Mouse (Mus musculus) MEL (cell line): Measurements from ENCODE around the gene Sgk2. TPM values are rescaled to one million over a fixed set of nuclear protein-coding genes. Genes with fewer than 3 reads are reported as not detected.

Experiments used
- DNase-seq: peaks from one replicate; pipeline ENCODE4 v3.0.0; 2011; ENCODE audit warnings: low read depth, low spot score
- H3K27ac ChIP-seq: 2 replicates; pipeline ENCODE4 v1.5.1; 2012; ENCODE audit warnings: low read depth, mild to moderate bottlenecking, control low read depth, low read length, moderate library complexity; ENCODE audit not compliant: control insufficient read depth
- H3K27me3 ChIP-seq, 2 experiments: fragments of 150-350 bp in 1 of 2; sonication (generic) in 1 of 2; 2 replicates each; pipeline ENCODE4 v1.6.1; 2012; ENCODE audit warnings: low read length in 2 of 2, mild to moderate bottlenecking in 2 of 2, improper control_type of control experiment in 1 of 2, moderate library complexity in 1 of 2; ENCODE audit not compliant: insufficient read depth in 2 of 2, control insufficient read depth in 1 of 2
- H3K36me3 ChIP-seq, 2 experiments: 2 replicates each; pipeline ENCODE4 v1.6.1; 2012 to 2014; ENCODE audit warnings: low read length in 2 of 2, improper control_type of control experiment in 1 of 2, inconsistent platforms in 1 of 2, mild to moderate bottlenecking in 1 of 2; ENCODE audit not compliant: insufficient read depth in 2 of 2, control insufficient read depth in 1 of 2
- H3K4me1 ChIP-seq, 2 experiments: fragments of 150-350 bp in 1 of 2; sonication (generic) in 1 of 2; 2 replicates each; pipeline ENCODE4 v1.6.1; 2012; ENCODE audit warnings: low read length in 2 of 2, improper control_type of control experiment in 1 of 2, mild to moderate bottlenecking in 1 of 2; ENCODE audit not compliant: insufficient read depth in 2 of 2, control insufficient read depth in 1 of 2
- H3K4me3 ChIP-seq, 2 experiments: fragments of 150-350 bp in 1 of 2; sonication (generic) in 1 of 2; 2 replicates each; pipeline ENCODE4 v1.5.1; 2012; ENCODE audit warnings: low read depth in 2 of 2, low read length in 2 of 2, mild to moderate bottlenecking in 2 of 2, moderate library complexity in 2 of 2, control low read depth in 1 of 2, improper control_type of control experiment in 1 of 2; ENCODE audit not compliant: control insufficient read depth in 1 of 2, insufficient read depth in 1 of 2
- H3K79me2 ChIP-seq: 2 replicates; pipeline ENCODE4 v1.6.1; 2012; ENCODE audit warnings: mild to moderate bottlenecking, low read length, moderate library complexity; ENCODE audit not compliant: control insufficient read depth, poor library complexity, insufficient read depth
- H3K9ac ChIP-seq: 2 replicates; pipeline ENCODE4 v1.6.1; 2012; ENCODE audit warnings: low read depth, mild to moderate bottlenecking, control low read depth, low read length, moderate library complexity; ENCODE audit not compliant: control insufficient read depth, poor library complexity, severe bottlenecking
- H3K9me3 ChIP-seq: fragments of 150-350 bp; sonication (generic); replicated peaks from 2 replicates; pipeline ENCODE4 v1.6.1; 2012; ENCODE audit warnings: mild to moderate bottlenecking, low read length, improper control_type of control experiment, moderate library complexity; ENCODE audit not compliant: insufficient read depth
- BHLHE40 ChIP-seq: IDR thresholded peaks from 2 replicates; pipeline ENCODE4 v1.6.1; 2012; ENCODE audit warnings: low read depth, mild to moderate bottlenecking, inconsistent platforms, low read length, improper control_type of control experiment, borderline replicate concordance
- CHD1 ChIP-seq: IDR thresholded peaks from 2 replicates; pipeline ENCODE4 v1.6.1; 2012; ENCODE audit warnings: low read depth, mild to moderate bottlenecking, inconsistent platforms, low read length, improper control_type of control experiment
- CHD2 ChIP-seq: IDR thresholded peaks from 2 replicates; pipeline ENCODE4 v1.6.1; 2011; ENCODE audit warnings: low read length, improper control_type of control experiment
- CTCF ChIP-seq, 3 experiments: IDR thresholded peaks in 2 of 3; conservative IDR thresholded peaks in 1 of 3; 2 replicates each; pipeline ENCODE4 v1.5.1; 2011 to 2012; ENCODE audit warnings: low read length in 3 of 3, low read depth in 2 of 3, mild to moderate bottlenecking in 2 of 3, improper control_type of control experiment in 1 of 3, inconsistent platforms in 1 of 3, mixed read lengths in 1 of 3, moderate library complexity in 1 of 3; ENCODE audit not compliant: control insufficient read depth in 1 of 3, insufficient read depth in 1 of 3, poor library complexity in 1 of 3, severe bottlenecking in 1 of 3
- EP300 ChIP-seq, 2 experiments: IDR thresholded peaks; 2 replicates each; pipeline ENCODE4 v1.6.1; 2011; ENCODE audit warnings: improper control_type of control experiment in 2 of 2, low read length in 2 of 2, low read depth in 1 of 2, mild to moderate bottlenecking in 1 of 2
- GABPA ChIP-seq: IDR thresholded peaks from 2 replicates; pipeline ENCODE4 v1.6.1; 2012; ENCODE audit warnings: low read depth, mild to moderate bottlenecking, inconsistent platforms, low read length, improper control_type of control experiment, moderate library complexity
- HCFC1 ChIP-seq: IDR thresholded peaks from 2 replicates; pipeline ENCODE4 v1.6.1; 2012; ENCODE audit warnings: low read depth, mild to moderate bottlenecking, inconsistent platforms, low read length, improper control_type of control experiment, moderate library complexity
- JUND ChIP-seq: IDR thresholded peaks from 2 replicates; pipeline ENCODE4 v1.6.1; 2011; ENCODE audit warnings: low read depth, mild to moderate bottlenecking, improper control_type of control experiment, low read length
- KAT2A ChIP-seq: conservative IDR thresholded peaks from 2 replicates; pipeline ENCODE4 v1.6.1; 2012; ENCODE audit warnings: low read depth, low read length, improper control_type of control experiment, inconsistent platforms
- MAFK ChIP-seq: IDR thresholded peaks from 2 replicates; pipeline ENCODE4 v1.6.1; 2011; ENCODE audit warnings: low read depth, mild to moderate bottlenecking, low read length, improper control_type of control experiment, borderline replicate concordance
- MYC ChIP-seq: IDR thresholded peaks from 2 replicates; pipeline ENCODE4 v1.6.1; 2011; ENCODE audit warnings: low read depth, mild to moderate bottlenecking, low read length, improper control_type of control experiment, moderate library complexity
- NRF1 ChIP-seq: IDR thresholded peaks from 2 replicates; pipeline ENCODE4 v1.6.1; 2014; ENCODE audit warnings: low read depth, mild to moderate bottlenecking, inconsistent platforms, low read length, improper control_type of control experiment, moderate library complexity; ENCODE audit not compliant: poor library complexity, insufficient read depth, severe bottlenecking
- POLR2AphosphoS2 ChIP-seq: IDR thresholded peaks from 2 replicates; pipeline ENCODE4 v1.6.1; 2011; ENCODE audit warnings: low read length, improper control_type of control experiment
- POLR2AphosphoS5 ChIP-seq: IDR thresholded peaks from 2 replicates; pipeline ENCODE4 v1.6.1; 2012; ENCODE audit warnings: low read depth, borderline replicate concordance, mild to moderate bottlenecking, inconsistent platforms, low read length, moderate library complexity, mixed read lengths
- RCOR1 ChIP-seq: IDR thresholded peaks from 2 replicates; pipeline ENCODE4 v1.6.1; 2012; ENCODE audit warnings: low read depth, mild to moderate bottlenecking, inconsistent platforms, low read length, improper control_type of control experiment
- SIN3A ChIP-seq: IDR thresholded peaks from 2 replicates; pipeline ENCODE4 v1.6.1; 2012; ENCODE audit warnings: low read length, improper control_type of control experiment, inconsistent platforms
- SMC3 ChIP-seq: IDR thresholded peaks from 2 replicates; pipeline ENCODE4 v1.6.1; 2011; ENCODE audit warnings: low read depth, low read length, improper control_type of control experiment
- TAL1 ChIP-seq: IDR thresholded peaks from 2 replicates; pipeline ENCODE4 v1.6.1; 2012; ENCODE audit warnings: mild to moderate bottlenecking, inconsistent platforms, low read length, moderate library complexity, mixed read lengths
- TBP ChIP-seq: IDR thresholded peaks from 2 replicates; pipeline ENCODE4 v1.8.0; 2011; ENCODE audit warnings: low read depth, low read length, improper control_type of control experiment
- TCF12 ChIP-seq: IDR thresholded peaks from 2 replicates; pipeline ENCODE4 v1.6.1; 2014; ENCODE audit warnings: low read depth, mild to moderate bottlenecking, inconsistent platforms, low read length, improper control_type of control experiment, moderate library complexity
- UBTF ChIP-seq: IDR thresholded peaks from 2 replicates; pipeline ENCODE4 v1.6.1; 2012; ENCODE audit warnings: low read depth, mild to moderate bottlenecking, inconsistent platforms, low read length, improper control_type of control experiment, moderate library complexity, borderline replicate concordance; ENCODE audit not compliant: insufficient read depth
- USF1 ChIP-seq: IDR thresholded peaks from 2 replicates; pipeline ENCODE4 v1.6.1; 2014; ENCODE audit warnings: low read depth, mild to moderate bottlenecking, inconsistent platforms, low read length, improper control_type of control experiment, moderate library complexity
- USF2 ChIP-seq, 2 experiments: IDR thresholded peaks; 2 replicates each; pipeline ENCODE4 v1.6.1; 2011 to 2012; ENCODE audit warnings: improper control_type of control experiment in 2 of 2, low read length in 2 of 2, borderline replicate concordance in 1 of 2, inconsistent platforms in 1 of 2, low read depth in 1 of 2, mild to moderate bottlenecking in 1 of 2; ENCODE audit not compliant: insufficient read depth in 1 of 2
- ZC3H11A ChIP-seq: IDR thresholded peaks from 2 replicates; pipeline ENCODE4 v1.6.1; 2012; ENCODE audit warnings: low read depth, mild to moderate bottlenecking, inconsistent platforms, low read length, improper control_type of control experiment
- ZNF384 ChIP-seq: IDR thresholded peaks from 2 replicates; pipeline ENCODE4 v1.6.1; 2012; ENCODE audit warnings: low read depth, mild to moderate bottlenecking, inconsistent platforms, low read length, improper control_type of control experiment
- polyA plus RNA-seq, 2 experiments: library from polyadenylated mRNA; stranded (reverse) in 1 of 2; unstranded in 1 of 2; fragments of >175 nt in 1 of 2; fragments of >200 nt in 1 of 2; gene quantifications; 2 replicates each; pipeline versions ENCODE4 v1.2.1 to v1.2.4; 2012; ENCODE audit warnings: low replicate concordance in 2 of 2, low read depth in 1 of 2; ENCODE audit not compliant: insufficient read length in 2 of 2, insufficient read depth in 1 of 2, missing spikeins in 1 of 2
- total RNA-seq: library from RNA; depleted of rRNA; stranded (reverse); fragments of 300-350 nt; gene quantifications from 2 replicates; pipeline ENCODE4 v1.2.3, GENCODE M21; 2012

The Sgk2 gene
- total and polyA plus RNA-seq, 3 experiments: not detected

GRCm38 (mm10) chr2:163055715-163056114 is 68.6 kb downstream of the Sgk2 start:
- peak; percentile 66; the same call in 1 of the 2 replicates for TF ChIP-seq MYC
- TF ChIP-seq SMC3: no peak
- TF ChIP-seq MAFK: no peak
- TF ChIP-seq POLR2AphosphoS5: no peak
- peak; percentile 24; the same call in 1 of the 2 replicates for TF ChIP-seq TBP
- TF ChIP-seq RCOR1: no peak
- no peak for TF ChIP-seq ZNF384
- TF ChIP-seq GABPA: no peak
- TF ChIP-seq USF2 (IDR thresholded peaks at IDR 0.05; ENCODE audit: borderline replicate concordance in 1 of 2, insufficient read depth in 1 of 2, low read depth in 1 of 2, low read length in 2 of 2): no peak
- no peak for TF ChIP-seq POLR2AphosphoS2
- TF ChIP-seq HCFC1: no peak
- TF ChIP-seq UBTF: no peak
- TF ChIP-seq TCF12: no peak
- TF ChIP-seq BHLHE40: no peak
- no peak for TF ChIP-seq CHD1
- TF ChIP-seq KAT2A: no peak
- TF ChIP-seq TAL1: no peak
- no peak for TF ChIP-seq EP300 (IDR thresholded peaks at IDR 0.05; ENCODE audit: low read depth in 1 of 2, low read length in 2 of 2)
- no peak for TF ChIP-seq USF1
- TF ChIP-seq SIN3A: no peak
- no peak for TF ChIP-seq NRF1
- TF ChIP-seq CTCF (IDR thresholded peaks at IDR 0.05 in 2 of 3, conservative IDR thresholded peaks at IDR 0.05 in 1 of 3; ENCODE audit: control insufficient read depth in 1 of 3, insufficient read depth in 1 of 3, low read depth in 2 of 3, low read length in 3 of 3, poor library complexity in 1 of 3, severe bottlenecking in 1 of 3): no peak
- no peak for TF ChIP-seq CHD2
- no peak for TF ChIP-seq ZC3H11A
- TF ChIP-seq JUND: peak; percentile 65; the same call in 1 of the 2 replicates
- TF ChIP-seq, all 39 proteins: peak for 3
- no peaks in the 10 kb centered on the region for H3K9me3 ChIP-seq
- peaks cover 0 to 16% of the 10 kb centered on the region in 2 experiments; a peak in 2 of 4 replicates for H3K4me1 ChIP-seq
- DNase-seq: peak; percentile 75
- peak overlapping the region; percentile 75 to 85 for H3K4me3 ChIP-seq
- H3K36me3 ChIP-seq: peaks cover 0 to 18% of the 10 kb centered on the region in 2 experiments; a peak in 2 of 4 replicates
- no peaks in the 10 kb centered on the region for H3K27me3 ChIP-seq
- H3K79me2 ChIP-seq: peaks cover 50% of the 10 kb centered on the region
- H3K27ac ChIP-seq: peak overlapping the region; percentile 46
- H3K9ac ChIP-seq: peak overlapping the region; percentile 93
